Mouse (Mus musculus): Measurements from ENCODE around the gene Fam189a1. TPM values are rescaled to one million over a fixed set of nuclear protein-coding genes. Genes with fewer than 3 reads are reported as not detected.

The Fam189a1 gene
- polyA plus RNA-seq, 1 experiment: not detected

DNA sequence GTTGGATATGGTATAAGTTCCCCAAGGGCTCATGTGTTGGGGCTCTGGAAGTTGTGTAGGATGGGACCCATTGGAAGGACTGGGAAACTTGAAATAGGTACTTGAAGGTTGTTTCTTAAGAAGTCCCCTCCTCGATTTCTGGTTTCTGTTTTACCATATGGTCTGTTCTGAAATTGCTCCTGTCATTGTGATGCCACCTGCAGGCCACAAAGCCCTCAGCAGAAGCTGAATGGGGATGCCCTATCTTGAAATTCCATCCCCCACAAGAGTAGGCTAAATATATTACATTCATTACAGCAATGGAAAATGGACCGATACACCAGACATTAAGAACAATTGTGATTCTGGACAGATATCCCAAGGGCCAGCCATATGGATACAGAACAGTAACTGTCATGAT lies 246.2 kb downstream of the Fam189a1 start:
- Histone ChIP-seq H3K27ac (ENCODE audit: insufficient read depth, low read depth, low read length) (no peak overlapping the region), H3K4me1 (ENCODE audit: control insufficient read depth, insufficient read depth, low read length) (no peaks in the 10 kb centered on the region), H3K4me3 (ENCODE audit: insufficient read depth, low read length) (no peak overlapping the region)
- TF ChIP-seq CTCF (IDR thresholded peaks at IDR 0.05; ENCODE audit: low read depth, low read length) (no peak), POLR2A (IDR thresholded peaks at IDR 0.05; ENCODE audit: borderline replicate concordance, low read depth, low read length) (no peak)

DNA sequence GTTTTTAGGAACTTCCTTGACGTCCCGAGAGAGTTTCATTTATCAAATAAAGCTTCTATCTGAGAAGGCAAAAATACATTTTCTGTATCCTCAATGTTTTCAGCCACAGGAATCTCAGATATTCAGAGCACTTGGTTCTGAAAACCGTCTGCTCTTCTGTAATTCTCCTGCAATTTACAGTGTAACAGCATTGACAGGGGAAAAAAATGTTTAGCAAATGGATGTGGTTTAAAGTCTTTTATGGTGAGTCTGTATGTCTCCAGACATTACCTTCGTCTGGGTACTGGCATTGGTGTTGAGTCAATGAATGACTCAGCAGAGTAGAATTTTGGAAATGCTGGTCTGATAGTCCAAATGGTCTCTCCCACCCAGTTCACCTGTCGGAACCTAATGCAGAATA lies 249.4 kb downstream of the Fam189a1 start:
- no peak for TF ChIP-seq POLR2A (IDR thresholded peaks at IDR 0.05; ENCODE audit: borderline replicate concordance, low read depth, low read length)
- TF ChIP-seq CTCF (IDR thresholded peaks at IDR 0.05; ENCODE audit: low read depth, low read length): no peak
- Histone ChIP-seq H3K4me1 (ENCODE audit: control insufficient read depth, insufficient read depth, low read length) (no peaks in the 10 kb centered on the region), H3K4me3 (ENCODE audit: insufficient read depth, low read length) (no peak overlapping the region), H3K27ac (ENCODE audit: insufficient read depth, low read depth, low read length) (no peak overlapping the region)

DNA sequence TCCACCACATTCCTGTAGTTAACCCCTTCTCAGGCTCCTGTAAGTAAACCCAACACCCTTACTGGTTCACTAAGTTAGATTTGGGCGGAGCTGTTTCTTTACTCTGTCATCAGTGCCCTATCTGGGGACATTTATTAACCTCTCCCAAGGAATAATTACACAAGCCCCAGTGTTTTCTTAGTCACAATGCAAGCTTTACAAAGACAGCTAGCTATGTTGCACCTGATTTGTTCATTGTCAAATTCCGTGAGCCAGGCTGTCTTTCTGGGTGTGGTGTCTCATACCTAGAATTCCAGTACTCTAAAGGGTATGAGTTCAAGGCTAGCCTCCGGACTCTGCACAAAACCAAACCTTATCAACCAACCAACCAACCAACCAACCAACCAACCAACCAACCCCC lies 250.9 kb downstream of the Fam189a1 start:
- no peak overlapping the region for H3K4me3 ChIP-seq (ENCODE audit: insufficient read depth, low read length)
- H3K4me1 ChIP-seq (ENCODE audit: control insufficient read depth, insufficient read depth, low read length): no peaks in the 10 kb centered on the region
- H3K27ac ChIP-seq (ENCODE audit: insufficient read depth, low read depth, low read length): no peak overlapping the region
- TF ChIP-seq POLR2A (IDR thresholded peaks at IDR 0.05; ENCODE audit: borderline replicate concordance, low read depth, low read length): no peak
- no peak for TF ChIP-seq CTCF (IDR thresholded peaks at IDR 0.05; ENCODE audit: low read depth, low read length)

DNA sequence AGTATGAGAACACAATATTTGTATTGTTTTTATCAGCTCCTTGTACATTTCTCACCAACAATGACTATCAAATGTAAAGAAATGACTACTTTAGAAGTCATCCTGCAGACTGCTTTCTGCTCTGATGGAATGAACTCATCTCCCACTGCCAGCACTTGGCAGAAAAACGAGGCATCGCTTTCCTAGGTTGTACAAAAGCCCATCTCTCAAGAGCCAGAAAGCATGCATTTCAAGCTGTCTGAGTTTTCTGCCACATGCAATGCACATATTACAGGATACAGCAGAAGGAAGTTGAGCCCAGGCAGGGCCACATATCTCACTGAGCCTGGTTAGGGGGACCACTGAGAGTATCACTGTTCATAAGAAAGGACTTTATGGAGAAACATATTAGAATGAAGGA lies 256.1 kb downstream of the Fam189a1 start:
- H3K4me3 ChIP-seq (ENCODE audit: insufficient read depth, low read length): no peak overlapping the region
- H3K4me1 ChIP-seq (ENCODE audit: control insufficient read depth, insufficient read depth, low read length): no peaks in the 10 kb centered on the region
- TF ChIP-seq POLR2A (IDR thresholded peaks at IDR 0.05; ENCODE audit: borderline replicate concordance, low read depth, low read length) (no peak), CTCF (IDR thresholded peaks at IDR 0.05; ENCODE audit: low read depth, low read length) (no peak)
- H3K27ac ChIP-seq (ENCODE audit: insufficient read depth, low read depth, low read length): no peak overlapping the region

GRCm38 (mm10) chr7:64896587-64896986 lies 259.8 kb downstream of the Fam189a1 start:
- no peak overlapping the region for H3K27ac ChIP-seq (ENCODE audit: insufficient read depth, low read depth, low read length)
- H3K4me1 ChIP-seq (ENCODE audit: control insufficient read depth, insufficient read depth, low read length): no peaks in the 10 kb centered on the region
- H3K4me3 ChIP-seq (ENCODE audit: insufficient read depth, low read length): no peak overlapping the region
- TF ChIP-seq CTCF (IDR thresholded peaks at IDR 0.05; ENCODE audit: low read depth, low read length): no peak
- no peak for TF ChIP-seq POLR2A (IDR thresholded peaks at IDR 0.05; ENCODE audit: borderline replicate concordance, low read depth, low read length)

- H3K27ac ChIP-seq (ENCODE audit: insufficient read depth, low read depth, low read length): no peak overlapping the region
- peaks cover 4% of the 10 kb centered on the region; the same call in 1 of the 2 replicates for H3K4me1 ChIP-seq (ENCODE audit: control insufficient read depth, insufficient read depth, low read length)
- TF ChIP-seq POLR2A (IDR thresholded peaks at IDR 0.05; ENCODE audit: borderline replicate concordance, low read depth, low read length) (no peak), CTCF (IDR thresholded peaks at IDR 0.05; ENCODE audit: low read depth, low read length) (no peak)
- H3K4me3 ChIP-seq (ENCODE audit: insufficient read depth, low read length): no peak overlapping the region
Measured at GRCm38 (mm10) chr7:64895685-64896101, 260.7 kb downstream of the Fam189a1 start.

GRCm38 (mm10) chr7:64891139-64891538 lies 265.2 kb downstream of the Fam189a1 start:
- no peak overlapping the region for H3K27ac ChIP-seq (ENCODE audit: insufficient read depth, low read depth, low read length)
- peaks cover 4% of the 10 kb centered on the region; the same call in 1 of the 2 replicates for H3K4me1 ChIP-seq (ENCODE audit: control insufficient read depth, insufficient read depth, low read length)
- TF ChIP-seq CTCF (IDR thresholded peaks at IDR 0.05; ENCODE audit: low read depth, low read length): no peak
- TF ChIP-seq POLR2A (IDR thresholded peaks at IDR 0.05; ENCODE audit: borderline replicate concordance, low read depth, low read length): no peak
- H3K4me3 ChIP-seq (ENCODE audit: insufficient read depth, low read length): no peak overlapping the region

DNA sequence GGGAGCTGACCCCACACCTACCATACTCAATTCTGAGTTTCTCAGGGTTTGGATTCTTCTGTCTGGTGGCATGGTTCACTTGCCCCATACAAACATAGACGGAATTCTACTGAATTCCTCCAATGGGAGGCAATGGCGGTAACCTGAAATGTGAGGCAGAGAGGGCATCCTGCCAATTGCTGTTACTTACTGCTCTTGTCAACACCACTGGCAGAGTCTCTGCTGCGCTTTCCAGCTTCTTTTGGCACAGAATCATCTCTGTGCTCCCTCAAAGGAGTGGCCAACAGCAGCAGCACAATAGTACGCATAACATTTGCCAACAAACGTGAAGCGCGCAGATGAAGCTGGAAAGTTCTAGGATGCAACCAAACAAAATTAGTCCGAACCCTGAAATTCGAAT lies 266.5 kb downstream of the Fam189a1 start:
- Histone ChIP-seq H3K4me3 (ENCODE audit: insufficient read depth, low read length) (no peak overlapping the region), H3K4me1 (ENCODE audit: control insufficient read depth, insufficient read depth, low read length) (peaks cover 4% of the 10 kb centered on the region; the same call in 1 of the 2 replicates), H3K27ac (ENCODE audit: insufficient read depth, low read depth, low read length) (no peak overlapping the region)
- TF ChIP-seq POLR2A (IDR thresholded peaks at IDR 0.05; ENCODE audit: borderline replicate concordance, low read depth, low read length) (no peak), CTCF (IDR thresholded peaks at IDR 0.05; ENCODE audit: low read depth, low read length) (no peak)

- no peak for TF ChIP-seq POLR2A (IDR thresholded peaks at IDR 0.05; ENCODE audit: borderline replicate concordance, low read depth, low read length)
- TF ChIP-seq CTCF (IDR thresholded peaks at IDR 0.05; ENCODE audit: low read depth, low read length): no peak
- H3K4me3 ChIP-seq (ENCODE audit: insufficient read depth, low read length): no peak overlapping the region
- no peak overlapping the region for H3K27ac ChIP-seq (ENCODE audit: insufficient read depth, low read depth, low read length)
- H3K4me1 ChIP-seq (ENCODE audit: control insufficient read depth, insufficient read depth, low read length): no peaks in the 10 kb centered on the region
Measured at GRCm38 (mm10) chr7:64884187-64884862, 272.0 kb downstream of the Fam189a1 start.

- Histone ChIP-seq H3K4me3 (ENCODE audit: insufficient read depth, low read length) (no peak overlapping the region), H3K4me1 (ENCODE audit: control insufficient read depth, insufficient read depth, low read length) (no peaks in the 10 kb centered on the region), H3K27ac (ENCODE audit: insufficient read depth, low read depth, low read length) (no peak overlapping the region)
- TF ChIP-seq CTCF (IDR thresholded peaks at IDR 0.05; ENCODE audit: low read depth, low read length) (no peak), POLR2A (IDR thresholded peaks at IDR 0.05; ENCODE audit: borderline replicate concordance, low read depth, low read length) (no peak)
Measured at GRCm38 (mm10) chr7:64882243-64882642, 274.1 kb downstream of the Fam189a1 start.

Measured in bone marrow macrophage, adult 2 months (primary cell).